Mouse (Mus musculus): Measurements from ENCODE around the gene Cnn2.

DNA sequence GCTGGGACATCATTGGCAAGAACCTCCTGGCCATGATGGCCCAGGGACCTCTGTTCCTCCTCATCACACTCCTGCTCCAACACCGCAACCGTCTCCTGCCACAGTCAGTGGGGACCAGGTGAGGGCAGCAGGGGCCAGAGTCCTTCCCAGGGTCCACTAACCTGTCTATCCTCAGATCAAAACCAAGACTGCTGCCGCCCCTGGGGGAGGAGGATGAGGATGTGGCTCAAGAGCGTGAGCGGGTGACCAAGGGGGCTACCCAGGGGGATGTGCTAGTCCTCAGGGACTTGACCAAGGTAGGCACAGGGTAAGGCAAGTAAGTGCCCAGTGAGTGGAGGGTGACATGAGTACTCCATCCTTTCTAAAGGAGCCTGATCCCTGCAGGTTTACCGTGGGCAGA lies 23.4 kb downstream of the Cnn2 start:
- TF ChIP-seq CTCF (IDR thresholded peaks at IDR 0.05; ENCODE audit: low read depth) = no peak
- no peak for TF ChIP-seq EP300 (IDR thresholded peaks at IDR 0.05; ENCODE audit: low read depth)

All from liver, postnatal 0 days (tissue).